Mouse (Mus musculus) cortical plate, adult 2 months (tissue): ENCODE data around the gene Arid4b.

Source experiments
- CTCF ChIP-seq: fragments of 200-500 bp; IDR thresholded peaks from 2 replicates; pipeline ENCODE4 v1.5.1; 2011; ENCODE audit warnings: mild to moderate bottlenecking, control low read depth, low read length; ENCODE audit not compliant: insufficient read depth; ENCODE audit errors: extremely low read depth
- POLR2A ChIP-seq: fragments of 200-500 bp; IDR thresholded peaks from 2 replicates; pipeline ENCODE4 v1.6.1; 2011; ENCODE audit warnings: mild to moderate bottlenecking, low read length, control low read depth; ENCODE audit not compliant: insufficient read depth; ENCODE audit errors: extremely low read depth

- TF ChIP-seq CTCF (no peak), POLR2A (no peak)
These were observed 5.0 kb downstream of the Arid4b start for GRCm38 (mm10) chr13:14068035-14068434.
